Mouse (Mus musculus) limb, embryonic 14.5 days (tissue): ENCODE measurements around the gene Zbtb12. TPM values are rescaled to one million over a fixed set of nuclear protein-coding genes. Genes with fewer than 3 reads are reported as not detected.

ENCODE experiments used
- ATAC-seq: fragments of 200-750 bp; cut with Nextera tagmentation; 2 replicates; pipeline ENCODE4 v1.8.0; 2017; ENCODE audit warnings: low read depth, moderate number of reproducible peaks, moderate TSS enrichment; ENCODE audit not compliant: low FRiP score
- DNase-seq: peaks from one replicate; pipeline ENCODE4 v3.0.0-alpha.2; 2015; ENCODE audit warnings: low spot score
- H3K27ac ChIP-seq: fragments of 300-500 bp; sonication (generic); replicated peaks from 2 replicates; pipeline ENCODE4 v1.5.1; 2014; ENCODE audit warnings: low read depth, mild to moderate bottlenecking, low read length, moderate library complexity, mixed read lengths
- H3K27me3 ChIP-seq: fragments of 300-500 bp; sonication (generic); 2 replicates; pipeline ENCODE4 v1.6.1; 2014; ENCODE audit warnings: low read length, mixed read lengths; ENCODE audit not compliant: control insufficient read depth, insufficient read depth
- H3K36me3 ChIP-seq: fragments of 300-500 bp; sonication (generic); 2 replicates; pipeline ENCODE4 v1.6.1; 2014; ENCODE audit warnings: mild to moderate bottlenecking, low read length, moderate library complexity, mixed read lengths; ENCODE audit not compliant: control insufficient read depth, insufficient read depth
- H3K4me1 ChIP-seq: fragments of 300-500 bp; sonication (generic); 2 replicates; pipeline ENCODE4 v1.6.1; 2014; ENCODE audit warnings: antibody characterized with exemption, low read length, mixed read lengths; ENCODE audit not compliant: control insufficient read depth, insufficient read depth
- H3K4me2 ChIP-seq: fragments of 300-500 bp; sonication (generic); replicated peaks from 2 replicates; pipeline ENCODE4 v1.6.1; 2014; ENCODE audit warnings: low read depth, mild to moderate bottlenecking, low read length, moderate library complexity; ENCODE audit not compliant: severe bottlenecking
- H3K4me3 ChIP-seq: fragments of 300-500 bp; sonication (generic); replicated peaks from 2 replicates; pipeline ENCODE4 v1.5.1; 2014; ENCODE audit warnings: low read length
- H3K9ac ChIP-seq: fragments of 300-500 bp; sonication (generic); 2 replicates; pipeline ENCODE4 v1.6.1; 2014; ENCODE audit warnings: mild to moderate bottlenecking, low read depth, low read length, moderate library complexity; ENCODE audit not compliant: severe bottlenecking
- H3K9me3 ChIP-seq: fragments of 300-500 bp; sonication (generic); 2 replicates; pipeline ENCODE4 v1.6.1; 2016; ENCODE audit warnings: low read length; ENCODE audit not compliant: control insufficient read depth
- POLR2A ChIP-seq: fragments of 200-500 bp; IDR thresholded peaks from 2 replicates; pipeline ENCODE4 v1.8.0; 2012; ENCODE audit warnings: inconsistent platforms, mild to moderate bottlenecking, moderate library complexity, borderline replicate concordance; ENCODE audit not compliant: insufficient read depth, insufficient read length; ENCODE audit errors: extremely low read depth
- WGBS: fragments of 180-500 bp; shearing (Covaris S2); extraction: QIAGEN DNeasy Blood & Tissue Kit; methylation state at CpG from one replicate; pipeline ENCODE4 v1.1.7; 2014; 5-methylcytosine and 5-hydroxymethylcytosine counted together
- polyA plus RNA-seq, 2 experiments: library from polyadenylated mRNA; depleted of rRNA in 1 of 2; stranded (reverse) in 1 of 2; unstranded in 1 of 2; fragments of >200 nt; fragmentation: Nextera tagmentation in 1 of 2; extraction: Ambion mirVana in 1 of 2; gene quantifications; 2 replicates each; pipeline versions ENCODE4 v1.2.1 to v1.2.3; 2012 to 2014

Gene Zbtb12
- polyA plus RNA-seq, 2 experiments: 1.5 to 44.3 TPM

DNA sequence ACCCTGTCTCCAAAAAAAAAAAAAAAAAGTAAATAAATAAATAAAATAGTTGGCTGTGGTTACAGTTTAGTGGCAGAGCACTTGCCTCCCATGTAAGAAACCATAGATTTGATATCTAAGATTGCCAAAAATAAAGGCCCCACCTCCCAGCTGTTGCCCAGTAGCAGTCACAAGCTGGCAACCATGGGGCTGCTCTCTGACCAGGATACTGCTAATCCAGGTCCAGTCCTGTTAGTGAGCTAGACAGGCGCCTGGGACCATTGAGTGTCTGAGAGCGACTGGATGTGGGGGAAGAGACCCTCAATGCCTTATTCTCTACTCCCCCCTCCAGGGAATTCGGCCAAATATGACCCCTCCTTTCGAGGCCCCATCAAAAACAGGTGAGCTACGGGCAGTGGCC, 37.0 kb downstream of the Zbtb12 start:
- no peak for TF ChIP-seq POLR2A
- no peak overlapping the region for H3K4me2 ChIP-seq
- no peaks in the 10 kb centered on the region for H3K27me3 ChIP-seq
- 76% methylated on average over 5 of the region's 5 CpGs for WGBS
- H3K9me3 ChIP-seq: no peaks in the 10 kb centered on the region
- no peaks in the 10 kb centered on the region; the same call in 1 of the 2 replicates for H3K4me1 ChIP-seq
- DNase-seq: no peak
- H3K27ac ChIP-seq: no peak overlapping the region
- no peak for ATAC-seq
- H3K4me3 ChIP-seq: no peak overlapping the region
- no peak overlapping the region for H3K9ac ChIP-seq
- H3K36me3 ChIP-seq: peaks cover 28% of the 10 kb centered on the region

GRCm38 (mm10) chr17:34917188-34917587, 37.9 kb downstream of the Zbtb12 start:
- Histone ChIP-seq H3K9me3 (no peaks in the 10 kb centered on the region), H3K9ac (no peak overlapping the region), H3K36me3 (peaks cover 19% of the 10 kb centered on the region), H3K4me3 (no peak overlapping the region), H3K4me2 (no peak overlapping the region), H3K4me1 (no peaks in the 10 kb centered on the region; the same call in 1 of the 2 replicates), H3K27ac (no peak overlapping the region), H3K27me3 (no peaks in the 10 kb centered on the region)
- 77% methylated on average over 9 of the region's 9 CpGs for WGBS
- ATAC-seq: no peak
- TF ChIP-seq POLR2A: no peak
- no peak for DNase-seq

DNA sequence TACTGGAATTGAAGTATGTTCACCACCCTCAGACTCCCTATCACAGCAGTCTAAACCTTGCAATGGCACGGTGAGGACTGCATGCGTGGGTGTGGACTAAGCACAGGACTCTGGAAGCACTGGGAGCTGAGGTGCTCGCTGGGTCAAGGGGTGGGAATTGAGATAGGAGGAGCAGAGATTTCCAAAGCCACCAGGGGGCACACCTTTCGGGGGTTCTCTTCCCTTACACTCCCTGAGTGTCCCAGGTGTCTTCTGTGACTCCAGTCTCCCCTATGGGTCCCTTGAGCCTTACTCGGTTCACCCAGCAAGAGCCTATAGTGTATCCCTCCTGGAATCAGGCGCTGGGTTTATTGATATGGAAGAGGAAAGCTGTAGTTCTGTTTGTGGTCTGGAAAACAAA, 43.7 kb downstream of the Zbtb12 start:
- ATAC-seq: no peak
- whole genome bisulfite sequencing: 47% methylated on average over 6 of the region's 6 CpGs
- no peak overlapping the region for H3K9ac ChIP-seq

DNA sequence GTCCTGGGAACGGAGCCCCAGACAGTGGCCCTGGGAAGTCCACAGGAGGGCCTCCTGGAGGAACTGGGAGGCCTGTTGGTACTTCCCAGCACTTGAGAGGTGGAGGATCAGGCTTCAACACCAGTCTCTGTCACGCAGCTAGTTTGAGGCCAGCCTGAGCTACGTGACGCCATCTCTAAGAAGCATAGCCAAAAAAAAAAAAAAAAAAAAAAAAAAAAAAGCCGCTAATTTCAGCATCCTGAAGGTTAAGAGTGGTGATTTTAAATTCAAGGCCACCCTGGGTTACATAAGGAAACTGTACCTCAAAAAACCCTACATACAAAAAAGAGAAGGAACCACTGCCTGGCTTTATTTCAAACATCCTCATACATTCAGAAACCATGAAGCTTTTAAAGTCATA, 45.0 kb downstream of the Zbtb12 start:
- ATAC-seq (no peak), DNase-seq (no peak)
- no peak for TF ChIP-seq POLR2A
- Histone ChIP-seq H3K27ac (no peak overlapping the region), H3K4me1 (no peaks in the 10 kb centered on the region; the same call in 1 of the 2 replicates), H3K9me3 (no peaks in the 10 kb centered on the region), H3K36me3 (no peaks in the 10 kb centered on the region), H3K9ac (no peak overlapping the region), H3K4me3 (no peak overlapping the region), H3K4me2 (no peak overlapping the region), H3K27me3 (no peaks in the 10 kb centered on the region)
- WGBS: 72% methylated on average over 5 of the region's 5 CpGs

More for the DNA sequence above, 43.7 kb downstream of the Zbtb12 start:
- Histone ChIP-seq H3K27me3 (no peaks in the 10 kb centered on the region), H3K27ac (no peak overlapping the region), H3K4me1 (no peaks in the 10 kb centered on the region; the same call in 1 of the 2 replicates), H3K4me2 (no peak overlapping the region), H3K9me3 (no peaks in the 10 kb centered on the region), H3K36me3 (no peaks in the 10 kb centered on the region), H3K4me3 (no peak overlapping the region)
- no peak for TF ChIP-seq POLR2A
- no peak for DNase-seq

DNA sequence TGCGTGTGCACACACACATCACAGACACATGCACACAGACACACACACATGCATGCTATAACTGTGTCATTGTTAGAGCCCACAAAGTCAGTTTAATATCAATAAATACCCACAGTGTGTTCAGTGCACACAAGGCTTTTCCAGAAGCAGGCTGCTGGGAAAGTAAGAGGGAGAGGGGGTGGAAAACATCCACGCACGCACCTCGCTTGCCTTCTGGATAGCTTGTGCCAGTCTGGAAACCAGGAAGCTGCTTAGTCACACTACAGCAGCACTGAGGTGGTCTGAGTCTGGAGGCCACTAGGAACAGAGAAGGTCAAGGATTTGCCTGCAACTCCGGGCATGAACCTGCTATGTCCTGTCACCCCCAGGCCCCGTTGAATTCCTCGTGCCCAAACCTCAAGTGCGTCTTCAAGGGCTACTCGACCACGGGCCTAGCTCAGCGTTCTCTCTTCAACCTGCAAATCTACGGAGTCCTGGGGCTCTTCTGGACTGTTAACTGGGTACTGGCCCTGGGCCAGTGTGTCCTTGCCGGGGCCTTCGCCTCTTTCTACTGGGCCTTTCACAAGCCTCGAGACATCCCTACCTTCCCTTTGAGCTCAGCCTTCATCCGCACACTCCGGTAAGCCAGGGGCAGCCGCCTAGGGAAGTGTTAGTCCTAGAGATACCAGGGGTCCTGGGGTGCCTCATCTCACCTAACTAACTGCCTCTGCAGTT, 48.2 kb downstream of the Zbtb12 start:
- Histone ChIP-seq H3K4me2 (no peak overlapping the region), H3K36me3 (no peaks in the 10 kb centered on the region), H3K9ac (no peak overlapping the region), H3K27me3 (no peaks in the 10 kb centered on the region), H3K27ac (no peak overlapping the region), H3K9me3 (no peaks in the 10 kb centered on the region), H3K4me1 (peaks cover 5% of the 10 kb centered on the region), H3K4me3 (no peak overlapping the region)
- ATAC-seq (no peak), DNase-seq (no peak)
- TF ChIP-seq POLR2A: no peak
- WGBS: 84% methylated on average over 18 of the region's 18 CpGs

DNA sequence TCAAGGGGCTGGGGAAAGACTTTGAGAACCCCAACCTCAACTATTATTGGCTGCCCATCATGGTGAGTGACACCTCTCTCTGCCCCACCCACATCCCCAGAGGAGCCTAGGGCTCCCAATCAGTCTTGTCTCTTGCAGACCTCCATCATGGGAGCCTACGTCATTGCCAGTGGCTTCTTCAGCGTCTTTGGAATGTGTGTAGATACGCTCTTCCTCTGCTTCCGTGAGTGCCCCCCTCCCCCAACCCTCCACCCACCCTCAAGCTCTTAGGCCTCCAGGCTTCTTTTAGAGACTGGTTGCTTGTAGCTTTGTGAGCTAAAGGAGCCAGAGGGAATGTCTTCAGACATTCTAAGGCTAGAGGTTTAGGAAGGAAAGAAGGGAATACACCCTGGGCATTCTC, 49.6 kb downstream of the Zbtb12 start:
- 66% methylated on average over 4 of the region's 4 CpGs for WGBS
- DNase-seq (no peak), ATAC-seq (no peak)
- H3K9me3 ChIP-seq: no peaks in the 10 kb centered on the region
- no peak overlapping the region for H3K4me2 ChIP-seq
- H3K27ac ChIP-seq: no peak overlapping the region
- no peak overlapping the region for H3K9ac ChIP-seq
- H3K4me1 ChIP-seq: peaks cover 5% of the 10 kb centered on the region
- H3K27me3 ChIP-seq: no peaks in the 10 kb centered on the region
- TF ChIP-seq POLR2A: no peak
- H3K36me3 ChIP-seq: no peaks in the 10 kb centered on the region
- H3K4me3 ChIP-seq: no peak overlapping the region
